Mouse (Mus musculus): ENCODE results near the gene Prss30. TPM values are rescaled to one million over a fixed set of nuclear protein-coding genes. Genes with fewer than 3 reads are reported as not detected.

Gene Prss30
- polyA plus RNA-seq (2012; rRNA removed), result 370 and 486 TPM in 2 replicates

GRCm38 (mm10) chr17:23980297-23980909 is at the start of gene Prss30:
Gene Prss30 (minus strand): TSS chr17:23980566.

DNA sequence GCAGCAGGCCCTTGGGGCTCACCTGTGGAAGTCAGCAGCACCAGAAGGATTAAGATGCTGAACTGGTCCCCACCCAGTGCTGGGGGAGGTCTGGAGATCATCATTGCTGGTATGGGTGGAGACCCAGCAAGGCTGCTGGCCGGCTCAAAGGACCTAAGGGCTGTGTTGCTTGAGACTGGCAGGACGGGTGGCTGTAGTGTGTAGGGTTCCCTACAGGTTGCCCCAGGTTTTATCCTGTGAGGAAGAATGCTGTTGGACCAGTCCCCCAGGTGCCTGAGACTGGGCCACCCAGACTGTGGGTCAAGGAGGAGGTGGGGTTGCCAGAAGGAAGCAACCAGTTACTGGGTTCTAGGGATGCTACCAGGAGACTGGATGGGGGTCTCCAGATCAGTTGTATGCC is 17.5 kb upstream of the Prss30 start, which contains the start of gene Prss22:
Gene Prss22 (minus strand): TSS at position 200 of the 400 bp plus-strand sequence.

DNA sequence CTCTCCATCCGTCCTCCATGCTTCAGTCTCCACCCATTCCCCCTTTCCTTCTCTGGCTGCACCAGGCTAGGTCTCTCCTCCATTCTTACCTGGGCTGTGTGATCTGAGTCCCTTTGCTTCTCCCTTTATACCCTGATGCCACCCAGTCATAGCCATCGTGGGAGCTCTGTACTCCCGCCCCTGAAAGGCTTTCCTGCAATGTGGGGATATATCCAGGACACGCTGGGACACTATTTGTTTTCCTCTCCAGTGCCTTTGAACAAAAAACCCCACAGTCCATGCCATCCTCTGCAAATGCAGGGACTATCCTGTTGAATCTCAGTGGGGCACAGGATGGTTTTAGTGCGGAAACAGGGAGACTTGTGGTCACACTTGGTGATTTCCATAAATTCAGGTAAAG is 25.2 kb downstream of the Prss30 start, which contains the start of gene Sbpl:
Gene Sbpl (minus strand): TSS at position 101 of the 400 bp plus-strand sequence.

DNA sequence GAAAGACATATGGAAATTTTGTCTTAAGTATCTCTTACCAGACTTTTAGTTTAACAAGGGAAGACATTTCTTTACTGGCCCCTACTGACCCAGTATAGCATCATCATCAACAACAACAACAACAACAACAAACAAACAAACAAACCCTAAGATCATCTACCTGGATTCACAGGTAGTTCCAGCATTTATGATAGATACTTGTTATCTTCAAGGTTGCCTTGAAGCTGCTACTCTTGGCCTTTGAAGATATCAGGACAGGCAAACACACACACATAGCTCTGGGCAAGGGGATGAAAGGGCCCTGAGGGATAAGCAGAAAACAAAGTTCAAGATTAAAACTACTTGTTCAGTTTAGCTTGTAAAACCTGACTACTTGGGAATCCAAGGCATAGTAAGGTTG is 39.0 kb downstream of the Prss30 start, which contains the start of gene Sbp:
Gene Sbp (plus strand): TSS at position 301 of the 400 bp plus-strand sequence.

Other genes starting within 250 kb of the Prss30 start
- 392 and 448 TPM in 2 replicates for gene Paqr4, start 239.7 kb downstream of the Prss30 start, polyA plus RNA-seq (2012; rRNA removed)
- gene Kremen2, start 234.7 kb downstream of the Prss30 start, polyA plus RNA-seq (2012; rRNA removed), result 14.8 and 15.8 TPM in 2 replicates
- 30.4 and 32.2 TPM in 2 replicates for gene Flywch1, start 209.0 kb downstream of the Prss30 start, polyA plus RNA-seq (2012; rRNA removed)
- 15.4 and 24.0 TPM in 2 replicates for gene Flywch2, start 194.5 kb downstream of the Prss30 start, polyA plus RNA-seq (2012; rRNA removed)
- 521 and 552 TPM in 2 replicates for gene Srrm2, start 190.0 kb downstream of the Prss30 start, polyA plus RNA-seq (2012; rRNA removed)
- 551 and 740 TPM in 2 replicates for gene Elob, start 151.4 kb downstream of the Prss30 start, polyA plus RNA-seq (2012; rRNA removed)
- 0.24 and 0.87 TPM in 2 replicates for gene Prss33, start 144.5 kb downstream of the Prss30 start, polyA plus RNA-seq (2012; rRNA removed)
- 1,354 and 1,658 TPM in 2 replicates for gene Prss32, start 136.7 kb downstream of the Prss30 start, polyA plus RNA-seq (2012; rRNA removed)
- gene Prss41, start 136.4 kb downstream of the Prss30 start, polyA plus RNA-seq (2012; rRNA removed), result 1.9 and 6.1 TPM in 2 replicates
- not detected in 2 replicates for gene Prss21, start 112.5 kb downstream of the Prss30 start, polyA plus RNA-seq (2012; rRNA removed)
- gene Dcpp1, start 99.7 kb downstream of the Prss30 start, polyA plus RNA-seq (2012; rRNA removed), result not detected in 2 replicates
- not detected in 2 replicates for gene Dcpp2, start 99.7 kb downstream of the Prss30 start, polyA plus RNA-seq (2012; rRNA removed)
- not detected in 2 replicates for gene Dcpp3, start 63.1 kb downstream of the Prss30 start, polyA plus RNA-seq (2012; rRNA removed)
- gene Sbp, start 38.9 kb downstream of the Prss30 start, polyA plus RNA-seq (2012; rRNA removed), result not detected in 2 replicates
- not detected in 2 replicates for gene Sbpl, start 25.3 kb downstream of the Prss30 start, polyA plus RNA-seq (2012; rRNA removed)
- gene Prss22, start 17.5 kb upstream of the Prss30 start, polyA plus RNA-seq (2012; rRNA removed), result not detected in 2 replicates
- gene Prss27, start 57.6 kb upstream of the Prss30 start, polyA plus RNA-seq (2012; rRNA removed), result 0.93 and 1.4 TPM in 2 replicates
- gene Kctd5, start 92.9 kb upstream of the Prss30 start, polyA plus RNA-seq (2012; rRNA removed), result 49.8 and 73.7 TPM in 2 replicates
- gene Pdpk1, start 170.4 kb upstream of the Prss30 start, polyA plus RNA-seq (2012; rRNA removed), result 16.9 and 17.2 TPM in 2 replicates
- gene Amdhd2, start 183.2 kb upstream of the Prss30 start, polyA plus RNA-seq (2012; rRNA removed), result 85.8 and 87.8 TPM in 2 replicates
- gene Atp6v0c, start 189.1 kb upstream of the Prss30 start, polyA plus RNA-seq (2012; rRNA removed), result 675 and 920 TPM in 2 replicates
- 16.1 and 30.2 TPM in 2 replicates for gene Tbc1d24, start 225.0 kb upstream of the Prss30 start, polyA plus RNA-seq (2012; rRNA removed)
- gene Ntn3, start 229.0 kb upstream of the Prss30 start, polyA plus RNA-seq (2012; rRNA removed), result 1.6 and 2.4 TPM in 2 replicates
- 7.2 and 8.4 TPM in 2 replicates for gene Tedc2, start 240.3 kb upstream of the Prss30 start, polyA plus RNA-seq (2012; rRNA removed)

All from colon, adult 2 months (tissue).